Mouse (Mus musculus) liver, embryonic 14.5 days (tissue): ENCODE data around the gene Tmem88b.

Experiments
- CTCF ChIP-seq: IDR thresholded peaks from 2 replicates; pipeline ENCODE4 v1.5.1; 2016; ENCODE audit warnings: antibody characterized with exemption, low read depth, control low read depth
- EP300 ChIP-seq: IDR thresholded peaks from 2 replicates; pipeline ENCODE4 v1.6.1; 2016; ENCODE audit warnings: antibody characterized with exemption, low read depth

GRCm38 (mm10) chr4:155803340-155804041 lies 17.8 kb upstream of the Tmem88b start:
- TF ChIP-seq CTCF (no peak), EP300 (peak; percentile 43; the same call in 1 of the 2 replicates)
